Mouse (Mus musculus) embryonic fibroblast, embryonic 13.5 days (primary cell): ENCODE results near the gene Rhot1.

Experiments used
- CTCF ChIP-seq: IDR thresholded peaks from 2 replicates; pipeline ENCODE4 v1.5.1; 2011; ENCODE audit warnings: mild to moderate bottlenecking, control low read depth, low read length, moderate library complexity, borderline replicate concordance; ENCODE audit not compliant: insufficient read depth
- POLR2A ChIP-seq: IDR thresholded peaks from 2 replicates; pipeline ENCODE4 v1.6.1; 2011; ENCODE audit warnings: low read depth, mild to moderate bottlenecking, control low read depth, low read length, moderate library complexity

- TF ChIP-seq POLR2A (no peak), CTCF (no peak)
Observed at GRCm38 (mm10) chr11:80295785-80296184, 87.0 kb downstream of the Rhot1 start.
